ENCODE assay signal across 8 mouse cellular contexts in the genomic region with DNA sequence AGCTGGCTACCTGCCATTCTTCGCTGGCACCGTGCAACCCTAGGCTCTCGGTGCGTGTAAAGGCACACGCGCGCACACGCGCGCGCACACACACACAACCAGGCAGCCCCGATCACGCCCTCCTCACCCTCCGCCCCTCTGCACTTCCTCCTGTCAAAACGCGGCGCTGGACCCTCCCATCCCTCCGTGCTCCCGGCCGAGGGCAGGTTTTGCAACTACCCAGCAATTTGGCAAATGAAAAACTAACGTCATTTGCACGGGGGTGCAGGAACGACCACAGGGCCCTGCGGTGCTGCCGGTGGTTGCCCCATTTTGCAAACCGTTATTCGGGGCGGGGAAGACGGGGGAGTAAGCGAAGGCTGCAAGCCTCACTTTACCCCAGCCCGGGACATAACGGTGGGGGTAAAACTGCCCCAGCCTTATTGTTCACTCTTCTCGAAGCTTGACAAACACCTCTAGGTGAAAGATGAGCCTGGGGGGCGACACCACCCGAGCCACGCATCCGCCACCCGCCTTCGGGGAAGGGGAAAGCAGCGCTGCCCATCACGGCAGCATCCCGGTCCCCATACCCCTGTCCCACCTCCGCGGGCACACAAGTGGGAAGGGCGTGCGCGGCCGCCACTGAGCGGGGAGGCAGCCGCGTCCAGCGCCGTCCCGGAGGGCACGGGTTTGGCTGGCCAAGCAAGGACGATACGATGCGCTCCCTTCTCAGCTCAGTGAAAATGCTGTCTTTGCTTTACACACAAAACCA. TPM values are rescaled to one million over a fixed set of nuclear protein-coding genes. Genes with fewer than 3 reads are reported as not detected.
DNase-seq lines count a peak whose midpoint lies in the region; ATAC-seq and TF ChIP-seq lines count a peak whose summit lies in the region.

No protein-coding gene starts in this region.

- ATAC-seq in cerebellum, adult (ENCODE audit: insufficient number of reproducible peaks, low FRiP score, low TSS enrichment): peak; percentile 45; the same call in 1 of the 2 replicates
- peak; percentile 47 for ATAC-seq in forebrain, embryonic 15.5 days (replicated peaks)

- peak overlapping the region; percentile 70 for H3K4me2 ChIP-seq in forebrain, embryonic 15.5 days (replicated peaks)

- no peak for TF ChIP-seq POLR2A in lung, adult 2 months (IDR thresholded peaks at IDR 0.05; ENCODE audit: borderline replicate concordance, extremely low read depth, low read depth, low read length)

- no peaks in the 10 kb centered on the region for H3K36me3 ChIP-seq in ES-E14 (ENCODE audit: control insufficient read depth, insufficient read depth, low read length, poor library complexity, severe bottlenecking)
- no peaks in the 10 kb centered on the region for H3K36me3 ChIP-seq in forebrain, embryonic 15.5 days

- no peaks in the 10 kb centered on the region; the same call in 1 of the 2 replicates for H3K27me3 ChIP-seq in forebrain, embryonic 15.5 days

- H3K4me1 ChIP-seq in ES-E14 (ENCODE audit: control insufficient read depth in 2 of 2, insufficient read depth in 2 of 2, low read length in 2 of 2, poor library complexity in 1 of 2): peaks cover 4 to 5% of the 10 kb centered on the region in 2 experiments; a peak in 1 of 4 replicates
- H3K4me1 ChIP-seq in forebrain, embryonic 15.5 days: peaks cover 35% of the 10 kb centered on the region
- H3K4me1 ChIP-seq in lung, adult 2 months (ENCODE audit: control insufficient read depth, insufficient read depth, low read length): no peaks in the 10 kb centered on the region

- WGBS in forebrain, embryonic 15.5 days: under 1% methylated on average over 58 of the region's 58 CpGs
- under 1% methylated on average over 58 of the region's 58 CpGs for WGBS in lung, adult 2 months

- H3K4me3 ChIP-seq in ES-E14 (ENCODE audit: insufficient read depth in 1 of 2, low read depth in 1 of 2, low read length in 2 of 2, poor library complexity in 1 of 2, severe bottlenecking in 1 of 2): peak overlapping the region; percentile 71 to 74
- peak overlapping the region; percentile 84 for H3K4me3 ChIP-seq in forebrain, embryonic 15.5 days
- H3K4me3 ChIP-seq in lung, adult 2 months (replicated peaks; ENCODE audit: extremely low read depth, low read depth, low read length): peak overlapping the region; percentile 37

- peak overlapping the region; percentile 18; the same call in 1 of the 2 replicates for H3K9ac ChIP-seq in ES-E14 (ENCODE audit: insufficient read depth, low read depth, low read length, poor library complexity, severe bottlenecking)
- peak overlapping the region; percentile 96 for H3K9ac ChIP-seq in forebrain, embryonic 15.5 days (replicated peaks)

- no peak overlapping the region for H3K27ac ChIP-seq in ES-E14 (ENCODE audit: insufficient read depth, low read depth, low read length, poor library complexity, severe bottlenecking)
- H3K27ac ChIP-seq in forebrain, embryonic 15.5 days (replicated peaks): peak overlapping the region; percentile 95

- intact Hi-C loops in heart, postnatal 10 days (cut with DNase I): no loop called here

- TF ChIP-seq CTCF in lung, adult 2 months (IDR thresholded peaks at IDR 0.05; ENCODE audit: insufficient read depth, low read length): no peak

- no peaks in the 10 kb centered on the region for H3K9me3 ChIP-seq in ES-E14 (ENCODE audit: control insufficient read depth, insufficient read depth, low read depth, low read length)
- no peaks in the 10 kb centered on the region for H3K9me3 ChIP-seq in forebrain, embryonic 15.5 days

- peak; percentile 15 for DNase-seq in ES-E14 (ENCODE audit: low read depth, low spot score)
- peak; percentile 58 to 69 for DNase-seq in heart, postnatal 10 days
- peak; percentile 69 to 71 for DNase-seq in layer of hippocampus, adult 8-10 months (ENCODE audit: low spot score in 2 of 2)
- peak; percentile 3 for DNase-seq in lung, adult 2 months
- DNase-seq in ovary, postnatal 10 days (ENCODE audit: low spot score): peak; percentile 12
- DNase-seq in urinary bladder, adult 2 months (ENCODE audit: low spot score): peak; percentile 29

- in situ Hi-C loops in ES-E14 (cut with MboI; ENCODE audit: low sequenced_read_pairs in 2 of 2, unreplicated experiment in 2 of 2): no loop called here

TF ChIP-seq in ES-E14, 5 proteins besides CTCF, POLR2A, EP300 and RAD21:
- no peak for TF ChIP-seq HCFC1 (IDR thresholded peaks at IDR 0.05; ENCODE audit: borderline replicate concordance, insufficient read depth, low read length)
- TF ChIP-seq CHD2 (IDR thresholded peaks at IDR 0.05; ENCODE audit: low read depth, low read length): no peak
- TF ChIP-seq ZC3H11A (IDR thresholded peaks at IDR 0.05; ENCODE audit: borderline replicate concordance, low read depth, low read length): no peak
- TF ChIP-seq MAFK (IDR thresholded peaks at IDR 0.05; ENCODE audit: insufficient read depth, low read depth, low read length): no peak
- TF ChIP-seq ZNF384 (IDR thresholded peaks at IDR 0.05; ENCODE audit: low read depth, low read length): no peak

RNA-seq across cellular contexts. Expression of a gene that starts 0.7 kb away (rescaled TPM):
- total RNA-seq in ES-E14 (2012; rRNA removed): 36.8 and 41.2 TPM in 2 replicates
- polyA plus RNA-seq in forebrain, embryonic 15.5 days (2015; fragmentation: Nextera tagmentation; extraction: Ambion mirVana): 356 and 370 TPM in 2 replicates
- total RNA-seq in heart, postnatal 10 days (2021): 10 to 100 TPM; 28.3 to 29.5 TPM
- total RNA-seq in layer of hippocampus, adult 8-10 months (2022): 100 to 1,000 TPM; 308 to 320 (median 317) TPM
- 0.69 and 1.5 TPM in 2 replicates for polyA plus RNA-seq in lung, adult 2 months (2012; rRNA removed)
- polyA plus RNA-seq in urinary bladder, adult 2 months (2012; rRNA removed): 11.0 and 24.1 TPM in 2 replicates

Comparison
In these comparisons a context has a peak if more than half of its experiments do, and no peak if none do; other contexts are left out.
1. DNase-seq: peak in every context shown above with its lines; median percentile 70 in layer of hippocampus, adult 8-10 months; 64 in heart, postnatal 10 days; 29 in urinary bladder, adult 2 months; 15 in ES-E14; 12 in ovary, postnatal 10 days; 3 in lung, adult 2 months.